Mouse (Mus musculus) liver, adult 2 months (tissue): ENCODE data around the gene Mcf2l. TPM values are rescaled to one million over a fixed set of nuclear protein-coding genes. Genes with fewer than 3 reads are reported as not detected.

Source experiments
- DNase-seq: peaks from one replicate; pipeline ENCODE4 v3.0.0-alpha.2; 2011; ENCODE audit warnings: low read depth, low spot score; ENCODE audit errors: extremely low read depth
- H3K27ac ChIP-seq: fragments of 200-500 bp; replicated peaks from 2 replicates; pipeline ENCODE4 v1.5.1; 2012; ENCODE audit warnings: low read depth, mild to moderate bottlenecking, control low read depth, inconsistent platforms, low read length; ENCODE audit not compliant: insufficient read depth
- H3K27me3 ChIP-seq: fragments of 200-500 bp; 2 replicates; pipeline ENCODE4 v1.6.1; 2012; ENCODE audit warnings: mild to moderate bottlenecking, moderate library complexity, low read length, inconsistent platforms; ENCODE audit not compliant: control insufficient read depth, insufficient read depth
- H3K36me3 ChIP-seq: fragments of 200-500 bp; 2 replicates; pipeline ENCODE4 v1.6.1; 2012; ENCODE audit warnings: low read length, inconsistent platforms; ENCODE audit not compliant: control insufficient read depth, insufficient read depth
- H3K4me1 ChIP-seq: fragments of 200-500 bp; 2 replicates; pipeline ENCODE4 v1.6.1; 2011; ENCODE audit warnings: low read length; ENCODE audit not compliant: control insufficient read depth, insufficient read depth
- H3K4me3 ChIP-seq: fragments of 200-500 bp; 2 replicates; pipeline ENCODE4 v1.5.1; 2011; ENCODE audit warnings: low read depth, mild to moderate bottlenecking, control low read depth, low read length, moderate library complexity; ENCODE audit not compliant: insufficient read depth
- H3K79me2 ChIP-seq: fragments of 200-500 bp; 2 replicates; pipeline ENCODE4 v1.6.1; 2012; ENCODE audit warnings: inconsistent platforms, mild to moderate bottlenecking, low read length, moderate library complexity; ENCODE audit not compliant: control insufficient read depth, insufficient read depth
- H3K9ac ChIP-seq: fragments of 200-500 bp; 2 replicates; pipeline ENCODE4 v1.6.1; 2012; ENCODE audit warnings: low read depth, mild to moderate bottlenecking, control low read depth, inconsistent platforms, low read length
- CTCF ChIP-seq: fragments of 200-500 bp; IDR thresholded peaks from 2 replicates; pipeline ENCODE4 v1.5.1; 2011; ENCODE audit warnings: low read depth, low read length, control low read depth
- POLR2A ChIP-seq: fragments of 200-500 bp; IDR thresholded peaks from 2 replicates; pipeline ENCODE4 v1.6.1; 2011; ENCODE audit warnings: low read length, control low read depth; ENCODE audit not compliant: insufficient read depth; ENCODE audit errors: extremely low read depth
- WGBS: fragments of 180-500 bp; shearing (Covaris S2); methylation state at CpG from one replicate; pipeline ENCODE4 v1.1.7; 2018; 5-methylcytosine and 5-hydroxymethylcytosine counted together
- polyA plus RNA-seq: library from polyadenylated mRNA; depleted of rRNA; stranded (reverse); fragments of >200 nt; gene quantifications from 2 replicates; pipeline ENCODE4 v1.2.3, GENCODE M21; 2012
- total RNA-seq: library from RNA; depleted of rRNA; stranded (reverse); fragments of >200 nt; gene quantifications from 2 replicates; pipeline ENCODE4 v1.2.3, GENCODE M21; 2014

The Mcf2l gene
- total and polyA plus RNA-seq, 2 experiments, result 0.11 to 1.1 TPM

- 74% methylated on average over 5 of the region's 5 CpGs for WGBS
- no peak for TF ChIP-seq CTCF
Observed at GRCm38 (mm10) chr8:12906597-12906996, 33.0 kb downstream of the Mcf2l start.

GRCm38 (mm10) chr8:12907730-12908129 lies 34.1 kb downstream of the Mcf2l start:
- Histone ChIP-seq H3K27me3 (no peaks in the 10 kb centered on the region), H3K4me3 (no peak overlapping the region), H3K36me3 (no peaks in the 10 kb centered on the region), H3K9ac (no peak overlapping the region), H3K4me1 (no peaks in the 10 kb centered on the region), H3K79me2 (no peaks in the 10 kb centered on the region), H3K27ac (no peak overlapping the region)
- TF ChIP-seq POLR2A (no peak), CTCF (no peak)
- WGBS, result 76% methylated on average over 4 of the region's 4 CpGs
- no peak for DNase-seq

More at GRCm38 (mm10) chr8:12906597-12906996, 33.0 kb downstream of the Mcf2l start:
- Histone ChIP-seq H3K27ac (no peak overlapping the region), H3K36me3 (no peaks in the 10 kb centered on the region), H3K4me1 (no peaks in the 10 kb centered on the region), H3K4me3 (no peak overlapping the region), H3K79me2 (no peaks in the 10 kb centered on the region), H3K27me3 (no peaks in the 10 kb centered on the region), H3K9ac (no peak overlapping the region)
- no peak for DNase-seq

- Histone ChIP-seq H3K9ac (no peak overlapping the region), H3K4me3 (no peak overlapping the region), H3K36me3 (no peaks in the 10 kb centered on the region), H3K4me1 (no peaks in the 10 kb centered on the region), H3K27me3 (no peaks in the 10 kb centered on the region; the same call in 1 of the 2 replicates), H3K79me2 (no peaks in the 10 kb centered on the region), H3K27ac (no peak overlapping the region)
- TF ChIP-seq POLR2A, result no peak
- DNase-seq, result peak; percentile 59
- 42% methylated on average over 5 of the region's 5 CpGs for WGBS
Observed at GRCm38 (mm10) chr8:12912011-12912410, 38.4 kb downstream of the Mcf2l start.

GRCm38 (mm10) chr8:12915187-12916006 lies 41.8 kb downstream of the Mcf2l start:
- Histone ChIP-seq H3K36me3 (no peaks in the 10 kb centered on the region), H3K79me2 (no peaks in the 10 kb centered on the region), H3K27ac (no peak overlapping the region), H3K9ac (no peak overlapping the region), H3K27me3 (peaks cover 2% of the 10 kb centered on the region; the same call in 1 of the 2 replicates), H3K4me1 (no peaks in the 10 kb centered on the region), H3K4me3 (peak overlapping the region; percentile 17; the same call in 1 of the 2 replicates)
- 18% methylated on average over 42 of the region's 42 CpGs for WGBS
- no peak for TF ChIP-seq POLR2A
- no peak for TF ChIP-seq CTCF
- DNase-seq, result no peak

- H3K79me2 ChIP-seq, result no peaks in the 10 kb centered on the region
- TF ChIP-seq POLR2A (no peak), CTCF (no peak)
- H3K9ac ChIP-seq, result no peak overlapping the region
- no peaks in the 10 kb centered on the region for H3K36me3 ChIP-seq
- no peaks in the 10 kb centered on the region for H3K4me1 ChIP-seq
- no peak for DNase-seq
- peaks cover 5% of the 10 kb centered on the region for H3K27me3 ChIP-seq
- H3K4me3 ChIP-seq, result no peak overlapping the region
- no peak overlapping the region for H3K27ac ChIP-seq
- 73% methylated on average over 16 of the region's 16 CpGs for WGBS
Observed at GRCm38 (mm10) chr8:12916156-12916900, 42.7 kb downstream of the Mcf2l start.

- Histone ChIP-seq H3K4me3 (no peak overlapping the region), H3K27me3 (peaks cover 5% of the 10 kb centered on the region), H3K9ac (no peak overlapping the region), H3K79me2 (no peaks in the 10 kb centered on the region), H3K27ac (no peak overlapping the region), H3K4me1 (no peaks in the 10 kb centered on the region), H3K36me3 (no peaks in the 10 kb centered on the region)
- WGBS, result 74% methylated on average over 3 of the region's 3 CpGs
- no peak for TF ChIP-seq POLR2A
- TF ChIP-seq CTCF, result no peak
- DNase-seq, result no peak
Observed at GRCm38 (mm10) chr8:12917029-12917428, 43.4 kb downstream of the Mcf2l start.
